Mouse (Mus musculus): ENCODE measurements at regions not wholly inside any gene's neighbourhood (a gene's known extent, or its start where the extent isn't known, plus 50 kb on each side); places are given as distances from the start of the nearest gene placed in this dataset.
A peak's percentile ranks its signal among the peaks of the same experiment; 100 is the strongest.

- Histone ChIP-seq H3K36me3 (no peaks in the 10 kb centered on the region), H3K4me1 (replicated peaks) (no peaks in the 10 kb centered on the region), H3K27me3 (no peaks in the 10 kb centered on the region; the same call in none of the 2 replicates), H3K9ac (replicated peaks) (no peak overlapping the region), H3K9me3 (no peaks in the 10 kb centered on the region), H3K27ac (no peak overlapping the region), H3K4me2 (no peak overlapping the region), H3K4me3 (replicated peaks) (no peak overlapping the region)
- ATAC-seq (ENCODE audit: insufficient number of reproducible peaks, insufficient read depth, low FRiP score, low TSS enrichment, low read depth): no peak
- 69% methylated on average over 6 of the region's 6 CpGs for WGBS
These were observed 85.4 kb downstream of the Rpap3 start for GRCm38 (mm10) chr15:97620261-97620660.

DNA sequence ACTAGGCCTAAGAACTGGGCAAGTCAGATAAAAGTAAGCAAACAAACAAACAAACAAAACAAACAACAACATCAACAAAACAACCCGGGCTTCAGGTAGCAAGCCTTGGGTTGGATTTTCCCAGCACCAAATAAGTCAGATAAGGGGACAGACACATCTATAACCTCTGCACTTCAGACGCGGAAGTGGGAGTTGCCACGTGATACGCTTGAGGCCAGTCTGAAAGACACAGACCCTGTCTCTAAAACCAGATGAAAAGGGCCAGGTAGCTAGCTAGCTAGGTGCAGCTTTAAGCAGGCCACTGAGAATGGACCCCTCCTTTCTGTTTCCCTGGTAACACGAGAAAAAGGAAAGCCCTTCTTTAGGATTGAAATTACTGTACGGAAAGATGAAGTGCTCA is 85.9 kb downstream of the Rpap3 start:
- Histone ChIP-seq H3K4me2 (no peak overlapping the region), H3K4me3 (replicated peaks) (no peak overlapping the region), H3K9ac (replicated peaks) (no peak overlapping the region), H3K27me3 (no peaks in the 10 kb centered on the region; the same call in none of the 2 replicates), H3K4me1 (replicated peaks) (no peaks in the 10 kb centered on the region), H3K9me3 (no peaks in the 10 kb centered on the region), H3K36me3 (no peaks in the 10 kb centered on the region), H3K27ac (no peak overlapping the region)
- 85% methylated on average over 7 of the region's 7 CpGs for WGBS
- no peak for ATAC-seq (ENCODE audit: insufficient number of reproducible peaks, insufficient read depth, low FRiP score, low TSS enrichment, low read depth)

- Histone ChIP-seq H3K27me3 (no peaks in the 10 kb centered on the region), H3K9ac (replicated peaks) (no peak overlapping the region), H3K4me2 (no peak overlapping the region), H3K4me1 (replicated peaks) (no peaks in the 10 kb centered on the region; the same call in 1 of the 2 replicates), H3K36me3 (no peaks in the 10 kb centered on the region), H3K4me3 (replicated peaks) (no peak overlapping the region), H3K27ac (no peak overlapping the region), H3K9me3 (no peaks in the 10 kb centered on the region)
- no peak for ATAC-seq (ENCODE audit: insufficient number of reproducible peaks, insufficient read depth, low FRiP score, low TSS enrichment, low read depth)
- 88% methylated on average over 2 of the region's 2 CpGs for WGBS
These were observed 93.3 kb downstream of the Rpap3 start for GRCm38 (mm10) chr15:97612325-97612724.

- Histone ChIP-seq H3K27me3 (no peaks in the 10 kb centered on the region), H3K4me1 (replicated peaks) (peaks cover 6% of the 10 kb centered on the region), H3K9me3 (no peaks in the 10 kb centered on the region), H3K9ac (replicated peaks) (no peak overlapping the region), H3K27ac (no peak overlapping the region), H3K36me3 (no peaks in the 10 kb centered on the region), H3K4me3 (replicated peaks) (no peak overlapping the region), H3K4me2 (no peak overlapping the region)
- ATAC-seq (ENCODE audit: insufficient number of reproducible peaks, insufficient read depth, low FRiP score, low TSS enrichment, low read depth): no peak
- 91% methylated on average over 4 of the region's 4 CpGs for WGBS
These were observed 94.9 kb downstream of the Rpap3 start for GRCm38 (mm10) chr15:97610767-97611166.

DNA sequence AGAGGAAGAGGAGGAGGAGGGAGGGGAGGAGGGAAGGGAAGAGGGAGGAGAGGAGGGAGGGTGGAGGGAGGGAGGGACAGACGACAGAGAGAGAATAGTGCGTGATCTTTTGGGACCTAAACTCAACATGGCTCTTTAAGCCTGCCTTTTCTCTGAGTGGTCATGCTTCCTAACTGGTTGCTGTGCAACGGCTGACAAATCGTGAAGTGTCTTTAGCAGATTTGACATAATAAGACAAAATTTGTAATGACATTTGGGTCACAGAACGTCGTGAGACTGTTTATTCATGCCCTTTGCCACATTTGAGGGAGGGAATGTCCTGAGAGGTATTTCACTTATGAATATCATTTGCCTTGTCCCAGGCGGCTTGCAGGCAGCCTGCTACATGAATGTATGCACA is 96.1 kb downstream of the Rpap3 start:
- Histone ChIP-seq H3K9ac (replicated peaks) (no peak overlapping the region), H3K9me3 (no peaks in the 10 kb centered on the region), H3K27me3 (no peaks in the 10 kb centered on the region), H3K36me3 (no peaks in the 10 kb centered on the region), H3K4me3 (replicated peaks) (no peak overlapping the region), H3K4me2 (no peak overlapping the region), H3K27ac (no peak overlapping the region), H3K4me1 (replicated peaks) (peaks cover 6% of the 10 kb centered on the region)
- ATAC-seq (ENCODE audit: insufficient number of reproducible peaks, insufficient read depth, low FRiP score, low TSS enrichment, low read depth): no peak
- 81% methylated on average over 7 of the region's 7 CpGs for WGBS

- no peaks in the 10 kb centered on the region for H3K9me3 ChIP-seq
These were observed 97.0 kb downstream of the Rpap3 start for GRCm38 (mm10) chr15:97608651-97609050.

GRCm38 (mm10) chr15:97607617-97608206 is 97.9 kb downstream of the Rpap3 start:
- 71% methylated on average over 15 of the region's 15 CpGs for WGBS
- H3K4me3 ChIP-seq (replicated peaks): no peak overlapping the region
- H3K9me3 ChIP-seq: no peaks in the 10 kb centered on the region
- H3K4me1 ChIP-seq (replicated peaks): peaks cover 6% of the 10 kb centered on the region
- no peak overlapping the region for H3K27ac ChIP-seq
- H3K9ac ChIP-seq (replicated peaks): no peak overlapping the region
- H3K36me3 ChIP-seq: no peaks in the 10 kb centered on the region
- ATAC-seq (ENCODE audit: insufficient number of reproducible peaks, insufficient read depth, low FRiP score, low TSS enrichment, low read depth): no peak
- H3K27me3 ChIP-seq: no peaks in the 10 kb centered on the region
- no peak overlapping the region for H3K4me2 ChIP-seq

More at GRCm38 (mm10) chr15:97608651-97609050, 97.0 kb downstream of the Rpap3 start:
- H3K36me3 ChIP-seq: no peaks in the 10 kb centered on the region
- no peak overlapping the region for H3K9ac ChIP-seq (replicated peaks)
- peaks cover 6% of the 10 kb centered on the region for H3K4me1 ChIP-seq (replicated peaks)
- ATAC-seq (ENCODE audit: insufficient number of reproducible peaks, insufficient read depth, low FRiP score, low TSS enrichment, low read depth): no peak
- no peak overlapping the region for H3K27ac ChIP-seq
- no peaks in the 10 kb centered on the region for H3K27me3 ChIP-seq
- no peak overlapping the region for H3K4me3 ChIP-seq (replicated peaks)
- 85% methylated on average over 7 of the region's 7 CpGs for WGBS
- no peak overlapping the region for H3K4me2 ChIP-seq

DNA sequence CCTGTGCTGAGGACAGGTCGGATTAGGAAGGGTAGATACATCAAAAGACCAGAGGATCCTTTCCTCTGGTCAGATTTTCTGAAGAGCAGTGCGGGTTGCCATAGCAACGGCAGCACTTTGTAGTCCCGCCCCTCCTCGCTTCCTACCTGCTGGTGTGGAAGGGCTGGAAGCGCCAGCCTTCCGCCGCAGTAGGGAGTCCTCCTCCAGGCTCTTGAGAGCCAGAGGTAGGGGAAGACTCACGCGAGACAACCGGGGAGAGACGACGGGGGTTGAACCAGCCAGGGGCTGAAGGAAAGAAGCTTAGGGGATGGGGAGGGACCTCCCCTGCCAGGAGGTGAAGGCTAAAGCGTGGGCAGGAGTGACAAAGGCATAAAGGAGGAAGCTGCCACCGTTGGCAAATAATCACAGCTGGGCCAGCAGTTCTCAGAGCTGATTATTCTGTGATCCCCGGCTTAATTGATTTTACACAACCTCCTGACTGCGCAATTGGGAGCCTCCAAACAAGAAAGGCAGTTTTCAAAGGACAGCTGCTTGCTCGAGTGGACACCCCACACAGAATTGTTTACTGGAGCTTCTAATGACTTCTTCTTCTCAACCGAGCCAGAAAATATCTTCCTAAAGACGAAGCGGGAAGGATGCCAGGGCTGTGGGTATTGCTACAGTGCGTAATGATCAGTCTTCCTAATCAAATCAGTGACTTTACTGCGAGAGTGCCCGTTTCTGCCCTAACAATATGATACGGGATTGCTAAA is 98.8 kb downstream of the Rpap3 start:
- Histone ChIP-seq H3K4me2 (peak overlapping the region; percentile 74), H3K9me3 (no peaks in the 10 kb centered on the region), H3K27me3 (no peaks in the 10 kb centered on the region), H3K4me3 (replicated peaks) (peak overlapping the region; percentile 40), H3K9ac (replicated peaks) (peak overlapping the region; percentile 57), H3K4me1 (replicated peaks) (peaks cover 6% of the 10 kb centered on the region), H3K27ac (no peak overlapping the region), H3K36me3 (no peaks in the 10 kb centered on the region)
- ATAC-seq (ENCODE audit: insufficient number of reproducible peaks, insufficient read depth, low FRiP score, low TSS enrichment, low read depth): no peak
- WGBS: 13% methylated on average over 25 of the region's 25 CpGs

GRCm38 (mm10) chr15:97606232-97606629 is 99.4 kb downstream of the Rpap3 start:
- H3K27me3 ChIP-seq: no peaks in the 10 kb centered on the region
- peak overlapping the region; percentile 40 for H3K4me3 ChIP-seq (replicated peaks)
- H3K4me2 ChIP-seq: peak overlapping the region; percentile 74
- H3K27ac ChIP-seq: no peak overlapping the region
- H3K9ac ChIP-seq (replicated peaks): peak overlapping the region; percentile 57
- H3K36me3 ChIP-seq: no peaks in the 10 kb centered on the region
- H3K9me3 ChIP-seq: no peaks in the 10 kb centered on the region
- ATAC-seq (ENCODE audit: insufficient number of reproducible peaks, insufficient read depth, low FRiP score, low TSS enrichment, low read depth): peak; percentile 31; the same call in 1 of the 2 replicates
- WGBS: 44% methylated on average over 6 of the region's 6 CpGs
- peaks cover 6% of the 10 kb centered on the region for H3K4me1 ChIP-seq (replicated peaks)

DNA sequence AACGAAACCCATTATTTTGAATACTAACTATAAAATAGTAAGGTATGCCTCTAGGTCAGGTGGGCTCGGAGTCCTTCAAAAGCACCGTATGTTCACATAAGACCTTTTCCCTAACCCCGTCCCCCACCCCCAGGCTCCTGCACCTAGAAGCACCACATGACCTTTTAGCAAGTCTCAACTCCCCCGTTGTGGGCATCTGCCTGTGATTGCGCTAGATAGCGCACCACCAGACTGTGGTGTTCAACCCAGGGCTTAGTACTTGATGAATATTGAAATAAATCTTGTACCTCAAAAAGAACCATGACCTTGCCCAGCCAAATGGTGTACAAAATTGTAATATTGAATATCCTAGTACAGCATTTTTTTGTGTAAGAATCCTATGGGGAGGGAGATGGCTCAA is 99.8 kb downstream of the Rpap3 start:
- no peak overlapping the region for H3K4me2 ChIP-seq
- H3K36me3 ChIP-seq: no peaks in the 10 kb centered on the region
- H3K9ac ChIP-seq (replicated peaks): no peak overlapping the region
- no peak overlapping the region for H3K4me3 ChIP-seq (replicated peaks)
- no peaks in the 10 kb centered on the region for H3K27me3 ChIP-seq
- H3K9me3 ChIP-seq: no peaks in the 10 kb centered on the region
- WGBS: 81% methylated on average over 7 of the region's 7 CpGs
- H3K27ac ChIP-seq: no peak overlapping the region
- H3K4me1 ChIP-seq (replicated peaks): peaks cover 6% of the 10 kb centered on the region
- ATAC-seq (ENCODE audit: insufficient number of reproducible peaks, insufficient read depth, low FRiP score, low TSS enrichment, low read depth): no peak

GRCm38 (mm10) chr15:97603492-97603891 is 102.1 kb downstream of the Rpap3 start:
- Histone ChIP-seq H3K4me2 (no peak overlapping the region), H3K4me3 (replicated peaks) (no peak overlapping the region)
- WGBS: 51% methylated on average over 6 of the region's 6 CpGs

More at GRCm38 (mm10) chr15:97603492-97603891, 102.1 kb downstream of the Rpap3 start:
- Histone ChIP-seq H3K36me3 (no peaks in the 10 kb centered on the region), H3K27me3 (no peaks in the 10 kb centered on the region), H3K4me1 (replicated peaks) (peaks cover 6% of the 10 kb centered on the region), H3K9ac (replicated peaks) (no peak overlapping the region), H3K9me3 (no peaks in the 10 kb centered on the region), H3K27ac (no peak overlapping the region)
- no peak for ATAC-seq (ENCODE audit: insufficient number of reproducible peaks, insufficient read depth, low FRiP score, low TSS enrichment, low read depth)

Measured in limb, embryonic 12.5 days (tissue).